Mouse (Mus musculus) heart, postnatal 0 days (tissue): ENCODE measurements around the gene Acyp2. TPM values are rescaled to one million over a fixed set of nuclear protein-coding genes. Genes with fewer than 3 reads are reported as not detected.
"Not testable (repeated sequence)": the region's sequence is repeated elsewhere in the genome, so short reads cannot be mapped to it uniquely, and the experiment has no call there.

ENCODE experiments used
- ATAC-seq: fragments of 200-750 bp; cut with Nextera tagmentation; 2 replicates; pipeline ENCODE4 v1.8.0; 2017; ENCODE audit warnings: low read depth, moderate number of reproducible peaks, moderate library complexity; ENCODE audit not compliant: insufficient read depth
- DNase-seq: peaks from one replicate; pipeline ENCODE4 v3.0.0-alpha.2; 2016; ENCODE audit warnings: low spot score
- H3K27ac ChIP-seq: fragments of 300-500 bp; sonication (generic); 2 replicates; pipeline ENCODE4 v1.5.1; 2014; ENCODE audit warnings: low read depth, mild to moderate bottlenecking
- H3K27me3 ChIP-seq: fragments of 300-500 bp; sonication (generic); 2 replicates; pipeline ENCODE4 v1.6.1; 2014; ENCODE audit warnings: low read length, mixed read lengths; ENCODE audit not compliant: control insufficient read depth, insufficient read depth
- H3K36me3 ChIP-seq: fragments of 300-500 bp; sonication (generic); replicated peaks from 2 replicates; pipeline ENCODE4 v1.6.1; 2014; ENCODE audit warnings: low read length, mixed read lengths; ENCODE audit not compliant: control insufficient read depth, insufficient read depth
- H3K4me1 ChIP-seq: fragments of 300-500 bp; sonication (generic); 2 replicates; pipeline ENCODE4 v1.6.1; 2014; ENCODE audit warnings: antibody characterized with exemption; ENCODE audit not compliant: control insufficient read depth, insufficient read depth
- H3K4me2 ChIP-seq: fragments of 300-500 bp; sonication (generic); 2 replicates; pipeline ENCODE4 v1.6.1; 2014; ENCODE audit warnings: low read depth, mild to moderate bottlenecking, low read length, moderate library complexity
- H3K4me3 ChIP-seq: fragments of 300-500 bp; sonication (generic); 2 replicates; pipeline ENCODE4 v1.5.1; 2014; ENCODE audit warnings: low read depth, low read length
- H3K9ac ChIP-seq: fragments of 300-500 bp; sonication (generic); replicated peaks from 2 replicates; pipeline ENCODE4 v1.6.1; 2014; ENCODE audit warnings: low read depth, low read length, mixed read lengths
- H3K9me3 ChIP-seq: fragments of 300-500 bp; sonication (generic); replicated peaks from 2 replicates; pipeline ENCODE4 v1.6.1; 2016; ENCODE audit warnings: low read length; ENCODE audit not compliant: control insufficient read depth
- CTCF ChIP-seq: IDR thresholded peaks from 2 replicates; pipeline ENCODE4 v1.5.1; 2016; ENCODE audit warnings: antibody characterized with exemption, control low read depth, low read depth
- EP300 ChIP-seq: IDR thresholded peaks from 2 replicates; pipeline ENCODE4 v1.6.1; 2016; ENCODE audit warnings: antibody characterized with exemption, low read depth
- WGBS: fragments of 180-500 bp; shearing (Covaris S2); extraction: QIAGEN DNeasy Blood & Tissue Kit; methylation state at CpG from one replicate; pipeline ENCODE4 v1.1.7; 2014; 5-methylcytosine and 5-hydroxymethylcytosine counted together
- polyA plus RNA-seq: library from polyadenylated mRNA; unstranded; fragments of >200 nt; fragmentation: Nextera tagmentation; extraction: Ambion mirVana; gene quantifications from 2 replicates; pipeline ENCODE4 v1.2.1, GENCODE M21; 2015
- total RNA-seq: library from RNA; depleted of rRNA; stranded (reverse); fragments of >200 nt; gene quantifications from 2 replicates; pipeline ENCODE4 v1.2.3, GENCODE M21; 2014; ENCODE audit warnings: low replicate concordance

Gene Acyp2
- total and polyA plus RNA-seq, 2 experiments from 2014 or later: 27.6 to 85.8 TPM

DNA sequence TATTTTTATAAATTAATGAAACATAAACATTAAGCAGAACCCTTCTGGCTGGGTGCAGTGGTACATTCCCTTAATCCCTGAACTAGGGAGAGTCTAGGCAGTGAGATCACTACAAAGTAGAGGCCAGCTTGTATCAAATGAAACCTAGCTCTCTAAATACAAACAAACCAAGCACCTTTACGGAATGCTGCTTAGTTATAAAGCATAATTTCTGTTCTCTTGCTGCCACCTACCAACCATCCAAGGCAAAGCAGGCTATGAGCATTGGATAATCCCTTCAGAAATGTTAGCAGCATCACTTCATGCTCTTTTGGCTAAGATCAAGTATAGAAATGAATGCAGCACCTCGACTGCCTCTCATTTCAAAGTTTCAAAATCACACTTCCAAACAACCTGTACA lies 7.7 kb upstream of the Acyp2 start:
- Histone ChIP-seq H3K4me3 (no peak overlapping the region), H3K36me3 (no peaks in the 10 kb centered on the region), H3K4me1 (no peaks in the 10 kb centered on the region), H3K9me3 (no peaks in the 10 kb centered on the region), H3K27ac (no peak overlapping the region), H3K27me3 (no peaks in the 10 kb centered on the region), H3K9ac (no peak overlapping the region), H3K4me2 (no peak overlapping the region)
- DNase-seq (peak; percentile 70), ATAC-seq (peak; percentile 87)
- 13% methylated on average over 2 of the region's 2 CpGs for WGBS
- TF ChIP-seq EP300 (no peak), CTCF (peak; percentile 90)

DNA sequence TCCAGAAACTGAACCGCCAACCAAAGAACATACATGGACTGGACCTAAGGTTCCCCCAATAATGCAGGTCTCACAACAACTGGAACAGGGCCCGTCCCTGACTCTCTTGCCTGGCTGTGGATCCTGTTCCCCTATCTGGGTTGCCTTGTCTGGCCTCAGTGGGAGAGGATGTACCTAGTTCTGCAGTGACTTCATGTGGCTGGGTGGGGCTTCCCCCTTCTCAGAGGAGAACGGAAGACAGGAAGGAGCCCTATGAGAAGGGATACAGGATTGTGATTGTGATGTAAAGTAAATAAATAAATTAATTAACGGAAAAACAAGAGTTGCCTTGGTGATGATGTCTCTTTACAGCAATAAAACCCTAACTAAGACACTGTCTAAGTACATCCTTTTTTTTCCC lies 6.7 kb upstream of the Acyp2 start:
- no peak for DNase-seq
- Histone ChIP-seq H3K27ac (no peak overlapping the region), H3K9me3 (no peaks in the 10 kb centered on the region), H3K4me3 (no peak overlapping the region), H3K9ac (no peak overlapping the region), H3K4me2 (no peak overlapping the region), H3K36me3 (no peaks in the 10 kb centered on the region), H3K4me1 (no peaks in the 10 kb centered on the region), H3K27me3 (no peaks in the 10 kb centered on the region)
- TF ChIP-seq EP300 (no peak), CTCF (no peak)
- no peak for ATAC-seq
- 75% methylated on average over 4 of the region's 4 CpGs for WGBS

DNA sequence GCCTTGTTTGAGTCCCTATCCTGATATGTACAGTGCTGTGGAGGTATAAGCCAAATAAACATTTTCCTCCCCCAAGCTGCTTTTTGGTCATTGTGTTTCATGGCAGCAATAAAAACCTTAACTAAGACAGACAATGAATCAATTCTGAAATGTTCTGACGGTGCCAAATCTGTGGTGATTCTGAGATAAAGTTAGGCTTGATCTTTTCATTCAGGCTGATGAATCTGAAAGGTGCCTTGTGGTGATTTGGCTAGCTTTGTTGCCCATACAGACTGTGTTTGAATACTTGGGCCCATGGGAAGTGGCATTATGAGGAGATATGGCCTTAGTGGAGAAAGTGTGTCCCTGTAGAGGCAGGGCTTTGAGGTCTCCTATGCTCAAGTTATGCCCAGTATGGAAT lies 1.0 kb upstream of the Acyp2 start:
- TF ChIP-seq EP300: no peak
- TF ChIP-seq CTCF: no peak
- Histone ChIP-seq H3K36me3 (no peaks in the 10 kb centered on the region), H3K27me3 (no peaks in the 10 kb centered on the region), H3K9me3 (no peaks in the 10 kb centered on the region), H3K9ac (no peak overlapping the region), H3K4me2 (no peak overlapping the region), H3K4me3 (no peak overlapping the region), H3K27ac (no peak overlapping the region), H3K4me1 (no peaks in the 10 kb centered on the region)
- ATAC-seq (no peak), DNase-seq (no peak)
- 97% methylated on average over 1 of the region's 1 CpGs for WGBS

DNA sequence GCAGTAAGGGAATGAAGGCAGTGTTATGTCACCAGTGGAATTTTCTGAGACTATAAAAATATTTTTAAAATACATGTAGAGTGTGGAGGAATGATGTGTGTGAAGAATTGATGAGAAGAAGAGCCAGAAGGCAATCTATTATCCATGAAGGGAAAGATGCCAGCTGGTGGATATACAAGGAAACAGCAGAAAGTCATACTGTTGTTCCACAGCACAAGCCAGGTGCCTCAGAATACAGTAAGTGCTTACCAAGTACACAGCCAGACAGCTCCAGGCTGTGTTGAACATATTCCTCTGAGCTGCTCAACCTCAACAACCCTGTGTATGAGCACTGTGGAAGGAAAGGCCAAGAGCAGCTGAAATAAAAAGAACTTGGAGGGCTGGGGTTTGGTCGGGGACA lies 13.7 kb downstream of the Acyp2 start:
- H3K9ac ChIP-seq: no peak overlapping the region
- DNase-seq: no peak
- ATAC-seq: no peak
- H3K4me3 ChIP-seq: no peak overlapping the region
- no peak overlapping the region for H3K27ac ChIP-seq
- no peak for TF ChIP-seq CTCF
- TF ChIP-seq EP300: no peak
- no peaks in the 10 kb centered on the region for H3K4me1 ChIP-seq
- H3K36me3 ChIP-seq: 0 out of 2 replicates have a peak, but pooled peaks cover 1% of the 10 kb centered on the region
- H3K27me3 ChIP-seq: no peaks in the 10 kb centered on the region
- 89% methylated on average over 1 of the region's 1 CpGs for WGBS
- H3K4me2 ChIP-seq: no peak overlapping the region
- H3K9me3 ChIP-seq: no peaks in the 10 kb centered on the region

DNA sequence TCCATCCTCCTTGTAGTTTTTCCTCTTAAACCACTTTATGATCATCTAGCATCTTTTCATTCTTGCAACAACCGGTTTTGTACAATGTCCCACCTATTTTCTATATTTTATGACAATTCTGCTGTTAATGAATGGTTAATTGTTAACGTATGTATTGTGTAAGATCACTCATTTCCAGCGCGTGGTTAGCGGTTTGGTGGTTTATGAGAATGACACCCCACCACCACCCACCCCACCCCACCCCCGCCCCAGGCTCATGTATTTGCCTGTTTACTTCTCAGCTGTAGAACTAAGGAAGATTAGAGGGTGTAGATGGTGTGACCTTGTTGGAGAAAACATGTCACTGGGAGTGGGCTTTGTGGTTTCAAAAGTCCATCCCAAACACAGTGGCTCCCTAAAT lies 18.9 kb downstream of the Acyp2 start:
- H3K4me3 ChIP-seq: no peak overlapping the region
- 86% methylated on average over 6 of the region's 6 CpGs for WGBS
- no peak overlapping the region for H3K27ac ChIP-seq
- H3K36me3 ChIP-seq: peaks cover 4% of the 10 kb centered on the region; the same call in 1 of the 2 replicates
- no peak overlapping the region for H3K9ac ChIP-seq
- DNase-seq (no peak), ATAC-seq (no peak)
- H3K9me3 ChIP-seq: no peaks in the 10 kb centered on the region
- no peak overlapping the region for H3K4me2 ChIP-seq
- no peaks in the 10 kb centered on the region for H3K27me3 ChIP-seq
- H3K4me1 ChIP-seq: no peaks in the 10 kb centered on the region
- TF ChIP-seq CTCF: no peak
- no peak for TF ChIP-seq EP300

DNA sequence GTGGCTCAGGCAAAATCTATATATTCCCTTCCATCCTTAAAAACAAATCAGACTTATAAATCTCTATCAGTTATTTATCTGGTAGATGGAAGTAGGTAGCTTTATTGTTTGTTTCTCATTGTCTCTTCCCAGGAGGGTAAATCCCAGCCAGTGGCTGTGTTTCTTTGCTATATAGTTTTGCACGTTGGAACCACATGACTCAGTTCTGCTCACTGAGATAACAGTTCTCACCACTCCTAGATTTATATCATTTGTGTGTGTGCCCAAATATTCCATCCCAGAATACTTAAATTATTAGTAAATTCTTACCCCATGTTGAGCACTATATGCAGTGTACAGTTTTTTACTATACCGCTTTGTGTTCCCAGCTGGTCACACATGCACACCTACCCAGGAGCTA lies 26.2 kb downstream of the Acyp2 start:
- Histone ChIP-seq H3K9me3 (no peaks in the 10 kb centered on the region), H3K36me3 (no peaks in the 10 kb centered on the region; the same call in 1 of the 2 replicates), H3K4me2 (no peak overlapping the region), H3K27me3 (no peaks in the 10 kb centered on the region), H3K4me3 (no peak overlapping the region), H3K27ac (no peak overlapping the region), H3K9ac (no peak overlapping the region), H3K4me1 (no peaks in the 10 kb centered on the region)
- 75% methylated on average over 2 of the region's 2 CpGs for WGBS
- no peak for ATAC-seq
- TF ChIP-seq CTCF (no peak), EP300 (no peak)
- no peak for DNase-seq

DNA sequence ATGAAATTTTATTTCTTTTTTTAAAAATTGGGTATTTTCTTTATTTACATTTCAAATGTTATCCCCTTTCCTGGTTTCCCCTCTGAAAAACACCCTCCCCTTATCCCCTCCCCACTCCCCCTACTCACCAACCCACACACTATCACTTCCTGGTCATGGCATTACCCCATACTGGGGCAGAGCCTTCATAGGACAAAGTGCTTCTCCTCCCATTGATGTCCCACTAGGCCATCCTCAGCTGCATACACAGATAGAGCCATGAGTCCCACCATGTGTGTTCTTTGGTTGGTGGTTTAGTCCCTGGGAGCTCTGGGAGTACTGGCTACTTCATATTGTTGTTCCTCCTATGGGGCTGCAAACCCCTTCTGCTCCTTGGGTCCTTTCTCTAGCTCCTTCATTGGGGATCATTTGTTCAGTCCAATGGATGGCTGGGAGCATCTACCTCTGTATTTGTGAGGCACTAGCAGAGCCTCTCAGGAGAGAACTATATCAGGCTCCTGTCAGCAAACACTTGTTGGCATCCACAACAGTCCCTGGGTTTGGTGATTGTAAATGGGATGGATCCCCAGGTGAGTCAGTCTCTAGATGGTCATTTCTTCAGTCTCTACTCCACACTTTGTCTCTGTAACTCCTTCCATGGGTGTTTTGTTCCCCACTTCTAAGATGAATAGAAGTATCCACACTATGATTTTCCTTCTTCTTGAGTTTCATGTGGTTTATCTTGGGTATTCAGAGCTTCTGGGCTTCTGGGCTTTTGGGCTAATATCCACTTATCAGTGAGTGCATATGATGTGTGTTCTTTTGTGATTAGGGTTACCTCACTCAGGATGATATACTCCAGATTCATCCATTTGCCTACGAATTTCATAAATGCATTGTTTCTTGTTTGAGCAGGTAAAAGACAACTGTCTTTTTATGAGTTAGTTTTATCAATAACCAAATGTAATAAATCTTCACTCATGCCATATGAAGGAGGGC lies 27.7 kb downstream of the Acyp2 start:
- H3K4me3 ChIP-seq, H3K4me1 ChIP-seq, ATAC-seq, H3K4me2 ChIP-seq, H3K9ac ChIP-seq, H3K27me3 ChIP-seq, H3K36me3 ChIP-seq, H3K9me3 ChIP-seq, H3K27ac ChIP-seq, DNase-seq: not testable (repeated sequence)
- whole genome bisulfite sequencing: 87% methylated on average over 1 of the region's 1 CpGs
